Mouse (Mus musculus) midbrain, embryonic 13.5 days (tissue): ENCODE measurements around the gene Hspb1. TPM values are rescaled to one million over a fixed set of nuclear protein-coding genes. Genes with fewer than 3 reads are reported as not detected.

Source experiments
- ATAC-seq: fragments of 200-750 bp; cut with Nextera tagmentation; 2 replicates; pipeline ENCODE4 v1.8.0; 2017; ENCODE audit warnings: mild to moderate bottlenecking, moderate TSS enrichment, moderate library complexity
- H3K27ac ChIP-seq: fragments of 300-500 bp; sonication (generic); 2 replicates; pipeline ENCODE4 v1.5.1; 2015; ENCODE audit warnings: inconsistent platforms, mild to moderate bottlenecking, moderate library complexity
- H3K27me3 ChIP-seq: fragments of 300-500 bp; sonication (generic); 2 replicates; pipeline ENCODE4 v1.6.1; 2015; ENCODE audit warnings: mild to moderate bottlenecking, inconsistent platforms
- H3K36me3 ChIP-seq: fragments of 300-500 bp; sonication (generic); 2 replicates; pipeline ENCODE4 v1.6.1; 2015; ENCODE audit warnings: mild to moderate bottlenecking, inconsistent platforms
- H3K4me1 ChIP-seq: fragments of 300-500 bp; sonication (generic); replicated peaks from 2 replicates; pipeline ENCODE4 v1.6.1; 2015; ENCODE audit warnings: inconsistent platforms
- H3K4me2 ChIP-seq: fragments of 300-500 bp; sonication (generic); replicated peaks from 2 replicates; pipeline ENCODE4 v1.6.1; 2015; ENCODE audit warnings: moderate library complexity, mild to moderate bottlenecking, inconsistent platforms
- H3K4me3 ChIP-seq: fragments of 300-500 bp; sonication (generic); replicated peaks from 2 replicates; pipeline ENCODE4 v1.5.1; 2015; ENCODE audit warnings: mild to moderate bottlenecking, inconsistent platforms
- H3K9ac ChIP-seq: fragments of 300-500 bp; sonication (generic); replicated peaks from 2 replicates; pipeline ENCODE4 v1.6.1; 2015; ENCODE audit warnings: mild to moderate bottlenecking, inconsistent platforms
- H3K9me3 ChIP-seq: fragments of 300-500 bp; sonication (generic); 2 replicates; pipeline ENCODE4 v1.6.1; 2016; ENCODE audit warnings: mild to moderate bottlenecking, inconsistent platforms
- WGBS: fragments of 180-500 bp; shearing (Covaris S2); methylation state at CpG from one replicate; pipeline ENCODE4 v1.1.7; 2015; 5-methylcytosine and 5-hydroxymethylcytosine counted together
- polyA plus RNA-seq: library from polyadenylated mRNA; unstranded; fragments of >200 nt; fragmentation: Nextera tagmentation; extraction: Ambion mirVana; gene quantifications from 2 replicates; pipeline ENCODE4 v1.2.1, GENCODE M21; 2015

Gene Hspb1
- polyA plus RNA-seq, 1 experiment from 2014 or later = 6.8 TPM

DNA sequence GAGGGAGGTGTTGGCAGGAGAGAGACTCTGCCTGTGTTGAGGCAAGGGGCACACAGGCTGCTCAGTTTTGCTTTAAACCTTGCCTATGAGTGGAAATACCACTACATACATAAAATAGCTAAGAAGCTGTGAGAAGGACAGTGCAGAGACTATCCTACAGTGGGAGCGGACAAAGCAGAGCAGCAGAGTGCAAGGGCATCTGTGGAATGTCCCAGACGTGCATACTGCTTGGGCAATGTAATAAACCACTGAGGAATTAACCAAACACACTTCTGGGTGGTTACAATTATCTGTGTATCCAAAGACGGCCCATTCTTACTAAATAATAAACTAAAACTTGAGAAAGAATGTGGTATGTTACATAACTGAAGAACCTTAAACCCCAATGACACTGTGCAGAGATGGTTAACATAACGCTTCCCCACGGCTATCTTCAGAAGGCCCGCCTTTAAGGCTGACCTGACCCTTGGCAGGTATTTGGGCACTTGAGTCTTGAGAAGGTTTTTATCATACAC is 28.4 kb downstream of the Hspb1 start:
- no peaks in the 10 kb centered on the region for H3K9me3 ChIP-seq
- peaks cover 94% of the 10 kb centered on the region for H3K36me3 ChIP-seq
- no peak for ATAC-seq
- H3K4me2 ChIP-seq = no peak overlapping the region
- H3K27me3 ChIP-seq = no peaks in the 10 kb centered on the region
- H3K4me3 ChIP-seq = no peak overlapping the region
- no peak overlapping the region for H3K9ac ChIP-seq
- no peak overlapping the region for H3K27ac ChIP-seq
- WGBS = 89% methylated on average over 6 of the region's 6 CpGs
- H3K4me1 ChIP-seq = peaks cover 15% of the 10 kb centered on the region; the same call in 1 of the 2 replicates

DNA sequence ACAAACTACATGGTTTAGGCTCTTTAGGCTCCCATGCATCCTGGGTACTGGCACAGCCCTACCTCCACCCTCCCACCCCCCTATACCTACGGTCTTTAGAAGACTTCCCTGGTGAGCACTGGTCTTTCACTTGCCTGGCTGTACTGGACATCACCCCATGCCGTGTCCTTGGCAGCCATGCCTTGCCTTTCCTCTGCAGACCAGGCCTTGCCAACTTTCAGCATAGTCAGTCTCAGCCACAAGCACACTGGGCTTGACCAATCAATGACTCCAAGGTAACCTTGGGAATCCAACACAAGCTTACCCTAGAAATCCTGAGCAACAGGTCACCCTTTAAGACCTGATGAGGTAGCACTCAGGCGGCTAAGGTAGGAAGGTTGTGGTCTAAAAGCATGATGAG is 28.9 kb downstream of the Hspb1 start:
- Histone ChIP-seq H3K4me1 (peaks cover 17% of the 10 kb centered on the region; the same call in 1 of the 2 replicates), H3K4me2 (no peak overlapping the region), H3K27ac (no peak overlapping the region), H3K36me3 (peaks cover 94% of the 10 kb centered on the region), H3K9ac (no peak overlapping the region), H3K4me3 (no peak overlapping the region), H3K9me3 (no peaks in the 10 kb centered on the region), H3K27me3 (no peaks in the 10 kb centered on the region)
- WGBS = 97% methylated on average over 3 of the region's 3 CpGs
- ATAC-seq = no peak

DNA sequence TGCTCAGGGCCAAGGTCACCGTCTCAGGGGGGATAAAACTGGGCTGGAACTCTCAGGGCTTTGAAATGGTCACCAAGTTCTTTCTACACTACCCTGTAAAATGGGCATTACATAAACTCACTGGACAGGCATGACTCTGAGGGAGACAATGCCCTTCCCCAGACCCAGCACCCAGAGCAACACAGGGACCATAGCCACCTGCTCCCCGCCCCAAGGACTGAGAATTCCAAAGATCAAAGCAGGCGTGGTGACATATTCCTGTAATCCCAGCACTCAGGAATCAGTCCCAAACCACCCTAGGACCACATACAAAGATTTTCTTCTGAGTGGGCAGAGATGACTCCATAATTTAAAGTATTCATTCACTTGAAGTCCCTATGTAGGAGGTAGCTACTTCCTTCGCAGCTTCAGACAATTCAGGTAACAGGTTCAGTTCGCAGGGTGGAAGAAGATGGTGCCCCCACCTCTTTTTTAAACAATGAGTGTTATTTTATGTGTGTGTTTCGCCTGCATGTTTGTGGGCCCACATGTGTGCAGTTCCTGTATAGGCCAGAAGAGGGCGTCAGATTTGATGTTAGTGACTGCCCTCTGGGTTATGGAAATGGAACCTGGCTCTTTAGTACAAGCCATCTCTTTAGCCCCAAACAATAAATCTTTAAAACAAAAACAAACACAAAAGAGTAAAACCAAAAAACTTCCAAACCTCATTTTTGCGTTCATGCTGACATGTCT is 29.8 kb downstream of the Hspb1 start:
- no peak for ATAC-seq
- 93% methylated on average over 8 of the region's 8 CpGs for WGBS
- H3K4me3 ChIP-seq = no peak overlapping the region

GRCm38 (mm10) chr5:135918059-135918437 is 30.3 kb downstream of the Hspb1 start:
- Histone ChIP-seq H3K27me3 (no peaks in the 10 kb centered on the region), H3K4me2 (no peak overlapping the region), H3K9me3 (no peaks in the 10 kb centered on the region), H3K27ac (no peak overlapping the region), H3K9ac (no peak overlapping the region), H3K4me3 (no peak overlapping the region), H3K4me1 (peaks cover 14% of the 10 kb centered on the region; the same call in 1 of the 2 replicates), H3K36me3 (peaks cover 95% of the 10 kb centered on the region)
- 0 out of 2 replicates have a peak, but pooled peaks have one; percentile 43 for ATAC-seq
- WGBS = 93% methylated on average over 5 of the region's 5 CpGs

More for the DNA sequence above, 29.8 kb downstream of the Hspb1 start:
- Histone ChIP-seq H3K27me3 (no peaks in the 10 kb centered on the region), H3K36me3 (peaks cover 94% of the 10 kb centered on the region), H3K27ac (no peak overlapping the region), H3K9ac (no peak overlapping the region), H3K4me2 (no peak overlapping the region), H3K4me1 (peaks cover 16% of the 10 kb centered on the region; the same call in 1 of the 2 replicates), H3K9me3 (no peaks in the 10 kb centered on the region)

- Histone ChIP-seq H3K4me2 (no peak overlapping the region), H3K27ac (no peak overlapping the region), H3K4me1 (peaks cover 14% of the 10 kb centered on the region; the same call in 1 of the 2 replicates), H3K4me3 (no peak overlapping the region), H3K27me3 (no peaks in the 10 kb centered on the region), H3K36me3 (peaks cover 93% of the 10 kb centered on the region), H3K9ac (no peak overlapping the region), H3K9me3 (no peaks in the 10 kb centered on the region)
- ATAC-seq = no peak
- WGBS = 93% methylated on average over 5 of the region's 5 CpGs
Observed at GRCm38 (mm10) chr5:135918593-135918992, 30.9 kb downstream of the Hspb1 start.

- 95% methylated on average over 3 of the region's 3 CpGs for WGBS
- no peak overlapping the region for H3K4me2 ChIP-seq
- H3K9me3 ChIP-seq = no peaks in the 10 kb centered on the region
- H3K27me3 ChIP-seq = no peaks in the 10 kb centered on the region
- H3K4me3 ChIP-seq = no peak overlapping the region
- no peak overlapping the region for H3K27ac ChIP-seq
- no peak for ATAC-seq
- H3K36me3 ChIP-seq = peaks cover 87% of the 10 kb centered on the region
- H3K4me1 ChIP-seq = peaks cover 18% of the 10 kb centered on the region
- no peak overlapping the region for H3K9ac ChIP-seq
Observed at GRCm38 (mm10) chr5:135919902-135920301, 32.2 kb downstream of the Hspb1 start.

DNA sequence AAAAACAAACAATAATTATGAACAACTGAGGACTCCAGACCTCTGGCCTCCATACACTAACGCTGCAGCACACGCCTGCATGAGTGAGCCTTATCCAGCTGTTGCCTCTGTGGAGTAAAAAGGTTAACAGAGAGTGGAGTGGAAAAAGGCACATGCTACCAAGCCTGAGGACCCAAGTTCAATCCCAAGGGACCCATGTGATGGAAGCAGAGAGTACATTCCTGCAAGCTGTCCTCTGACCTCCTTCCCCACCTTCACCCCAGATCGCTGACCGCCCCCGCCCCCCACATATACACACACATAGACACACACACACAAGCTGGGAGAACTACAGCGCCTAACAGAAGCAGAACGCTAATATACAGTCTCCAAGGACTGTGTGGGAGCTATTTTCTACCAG is 36.2 kb downstream of the Hspb1 start:
- Histone ChIP-seq H3K27ac (no peak overlapping the region), H3K4me2 (no peak overlapping the region), H3K36me3 (peaks cover 83% of the 10 kb centered on the region), H3K27me3 (no peaks in the 10 kb centered on the region), H3K4me1 (peaks cover 49% of the 10 kb centered on the region), H3K9me3 (no peaks in the 10 kb centered on the region), H3K9ac (no peak overlapping the region), H3K4me3 (no peak overlapping the region)
- WGBS = 95% methylated on average over 7 of the region's 7 CpGs
- no peak for ATAC-seq

DNA sequence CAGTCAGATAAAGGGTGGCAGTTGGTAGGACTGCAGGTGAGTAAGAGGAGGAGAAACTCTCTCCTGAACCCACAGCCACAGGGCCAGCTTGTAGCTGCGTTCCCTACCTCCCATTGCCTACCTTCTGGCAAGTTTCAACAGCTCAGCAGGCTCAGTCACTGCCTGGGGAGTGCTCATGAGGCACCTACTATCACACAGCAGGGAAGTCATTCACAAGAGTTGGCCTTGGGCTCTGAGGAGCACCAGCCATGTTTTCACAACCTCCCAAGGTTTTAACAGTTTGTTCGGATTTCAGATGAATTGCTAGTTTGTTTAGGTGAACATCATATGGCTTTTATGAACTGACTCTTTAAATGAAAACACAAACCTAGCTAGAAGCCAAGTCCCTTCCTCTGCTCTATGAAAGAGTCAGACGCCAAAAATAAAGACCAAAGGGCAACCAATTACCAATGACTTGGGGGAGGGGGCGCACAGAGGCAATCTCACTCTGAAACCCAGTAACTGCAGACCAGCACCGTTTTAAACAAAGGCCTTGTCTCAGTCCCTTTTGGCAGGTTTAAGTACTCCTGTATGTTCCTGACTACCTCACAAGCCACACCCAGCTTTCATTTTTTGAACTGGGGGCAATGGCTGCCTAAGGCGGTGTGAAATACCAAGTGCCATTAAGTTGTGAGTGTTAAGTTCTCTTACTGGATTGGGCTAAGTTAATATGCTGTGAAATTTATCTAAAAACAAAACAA is 42.1 kb downstream of the Hspb1 start:
- Histone ChIP-seq H3K9me3 (no peaks in the 10 kb centered on the region), H3K4me3 (no peak overlapping the region), H3K4me2 (no peak overlapping the region), H3K36me3 (peaks cover 66% of the 10 kb centered on the region), H3K9ac (no peak overlapping the region), H3K27me3 (no peaks in the 10 kb centered on the region), H3K27ac (no peak overlapping the region), H3K4me1 (peaks cover 72% of the 10 kb centered on the region)
- WGBS = 81% methylated on average over 6 of the region's 6 CpGs
- no peak for ATAC-seq

- Histone ChIP-seq H3K9me3 (no peaks in the 10 kb centered on the region), H3K4me1 (peaks cover 66% of the 10 kb centered on the region), H3K4me2 (peak overlapping the region; percentile 67), H3K36me3 (peaks cover 55% of the 10 kb centered on the region), H3K27me3 (no peaks in the 10 kb centered on the region), H3K27ac (no peak overlapping the region), H3K9ac (peak overlapping the region; percentile 17; the same call in 1 of the 2 replicates), H3K4me3 (peak overlapping the region; percentile 92)
- WGBS = 93% methylated on average over 9 of the region's 9 CpGs
- ATAC-seq = no peak
Observed at GRCm38 (mm10) chr5:135931526-135931925, 43.8 kb downstream of the Hspb1 start.

GRCm38 (mm10) chr5:135932359-135932758 is 44.6 kb downstream of the Hspb1 start:
- ATAC-seq = no peak
- no peak overlapping the region for H3K27ac ChIP-seq
- H3K4me3 ChIP-seq = peak overlapping the region; percentile 92
- peak overlapping the region; percentile 67 for H3K4me2 ChIP-seq
- WGBS = 70% methylated on average over 2 of the region's 2 CpGs
- peaks cover 47% of the 10 kb centered on the region for H3K36me3 ChIP-seq
- H3K4me1 ChIP-seq = peaks cover 58% of the 10 kb centered on the region
- no peaks in the 10 kb centered on the region for H3K9me3 ChIP-seq
- no peaks in the 10 kb centered on the region for H3K27me3 ChIP-seq
- peak overlapping the region; percentile 49 for H3K9ac ChIP-seq

- peaks cover 51% of the 10 kb centered on the region for H3K4me1 ChIP-seq
- H3K9ac ChIP-seq = peak overlapping the region; percentile 98
- no peaks in the 10 kb centered on the region for H3K27me3 ChIP-seq
- H3K9me3 ChIP-seq = no peaks in the 10 kb centered on the region
- peak overlapping the region; percentile 99 for H3K27ac ChIP-seq
- peak overlapping the region; percentile 67 for H3K4me2 ChIP-seq
- H3K4me3 ChIP-seq = peak overlapping the region; percentile 92
- peaks cover 38% of the 10 kb centered on the region for H3K36me3 ChIP-seq
- WGBS = 13% methylated on average over 12 of the region's 12 CpGs
- ATAC-seq = no peak
Observed at GRCm38 (mm10) chr5:135933222-135933899, 45.6 kb downstream of the Hspb1 start.
